Mouse (Mus musculus): ENCODE results near the gene S1pr2. TPM values are rescaled to one million over a fixed set of nuclear protein-coding genes. Genes with fewer than 3 reads are reported as not detected.
"Not testable (repeated sequence)": the region's sequence is repeated elsewhere in the genome, so short reads cannot be mapped to it uniquely, and the experiment has no call there.

S1pr2 gene
- polyA plus RNA-seq, 1 experiment from 2014 or later = 52.9 TPM

DNA sequence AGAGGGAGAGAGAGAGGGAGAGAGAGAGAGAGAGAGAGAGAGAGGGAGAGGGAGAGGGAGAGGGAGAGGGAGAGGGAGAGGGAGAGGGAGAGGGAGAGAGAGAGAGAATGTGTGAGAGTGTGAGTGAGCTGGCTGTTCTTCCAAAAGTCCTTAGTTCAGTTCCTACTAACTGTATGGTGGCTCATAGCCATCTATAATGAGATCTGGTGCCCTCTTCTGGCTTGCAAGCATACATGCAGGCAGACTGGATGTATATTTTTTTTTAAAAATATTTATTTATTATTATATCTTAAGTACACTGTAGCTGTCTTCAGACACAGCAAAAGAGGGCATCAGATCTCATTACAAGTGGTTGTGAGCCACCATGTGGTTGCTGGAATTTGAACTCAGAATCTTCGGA lies 21.8 kb upstream of the S1pr2 start:
- not testable (repeated sequence) for H3K4me3 ChIP-seq (replicated peaks); H3K9me3 ChIP-seq; H3K4me2 ChIP-seq; H3K36me3 ChIP-seq; H3K9ac ChIP-seq (replicated peaks); H3K27ac ChIP-seq; H3K27me3 ChIP-seq; H3K4me1 ChIP-seq (replicated peaks); ATAC-seq (ENCODE audit: insufficient number of reproducible peaks, insufficient read depth, low FRiP score, low TSS enrichment, low read depth)
- 78% methylated on average over 1 of the region's 1 CpGs for WGBS

DNA sequence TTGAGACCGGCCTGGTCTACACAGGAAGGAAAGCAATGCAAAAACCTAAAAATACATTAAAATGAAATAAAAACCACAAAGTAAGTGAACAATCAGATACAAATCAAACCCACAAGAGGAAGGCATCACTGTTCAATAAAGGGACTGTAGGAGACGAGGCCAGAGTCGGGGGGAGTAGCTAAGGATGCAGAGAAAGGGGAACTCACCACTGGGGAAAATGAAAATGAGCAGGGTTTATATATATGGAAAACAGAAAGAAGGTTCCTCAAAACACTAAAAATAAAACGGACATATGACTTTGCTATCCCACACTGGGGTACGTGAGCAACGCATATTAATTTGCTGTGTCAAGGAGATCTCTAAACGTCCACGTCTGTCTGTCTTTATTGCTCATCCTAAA lies 20.5 kb upstream of the S1pr2 start:
- H3K36me3 ChIP-seq = no peaks in the 10 kb centered on the region
- 93% methylated on average over 8 of the region's 8 CpGs for WGBS
- no peak overlapping the region for H3K9ac ChIP-seq (replicated peaks)
- H3K27me3 ChIP-seq = no peaks in the 10 kb centered on the region
- H3K4me1 ChIP-seq (replicated peaks) = no peaks in the 10 kb centered on the region
- H3K27ac ChIP-seq = no peak overlapping the region
- H3K4me3 ChIP-seq (replicated peaks) = no peak overlapping the region
- no peak overlapping the region for H3K4me2 ChIP-seq
- no peak for ATAC-seq (ENCODE audit: insufficient number of reproducible peaks, insufficient read depth, low FRiP score, low TSS enrichment, low read depth)
- no peaks in the 10 kb centered on the region for H3K9me3 ChIP-seq

DNA sequence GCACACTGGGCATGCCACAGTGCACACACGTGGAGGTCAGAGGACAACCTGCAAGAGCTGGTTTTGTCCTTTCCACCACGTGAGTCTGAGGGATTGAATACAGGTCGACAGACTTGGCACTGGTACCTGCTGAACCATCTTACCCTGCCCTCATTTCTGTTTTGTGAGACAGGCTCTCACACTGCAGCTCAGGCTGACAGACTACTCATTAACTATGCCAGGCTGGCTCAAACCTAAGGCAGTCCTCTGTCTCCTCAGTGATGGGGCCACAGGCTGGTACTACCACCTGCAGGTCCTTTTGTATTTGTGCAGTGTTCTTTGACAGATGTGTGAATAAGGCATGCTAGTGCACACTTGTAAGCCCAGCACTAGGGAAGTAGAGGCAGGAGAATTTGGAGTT lies 18.5 kb upstream of the S1pr2 start:
- no peaks in the 10 kb centered on the region for H3K36me3 ChIP-seq
- H3K9me3 ChIP-seq = no peaks in the 10 kb centered on the region
- H3K27me3 ChIP-seq = no peaks in the 10 kb centered on the region
- H3K27ac ChIP-seq = no peak overlapping the region
- no peak for ATAC-seq (ENCODE audit: insufficient number of reproducible peaks, insufficient read depth, low FRiP score, low TSS enrichment, low read depth)
- no peak overlapping the region for H3K9ac ChIP-seq (replicated peaks)
- H3K4me1 ChIP-seq (replicated peaks) = peaks cover 6% of the 10 kb centered on the region
- H3K4me3 ChIP-seq (replicated peaks) = no peak overlapping the region
- no peak overlapping the region for H3K4me2 ChIP-seq
- 77% methylated on average over 3 of the region's 3 CpGs for WGBS

DNA sequence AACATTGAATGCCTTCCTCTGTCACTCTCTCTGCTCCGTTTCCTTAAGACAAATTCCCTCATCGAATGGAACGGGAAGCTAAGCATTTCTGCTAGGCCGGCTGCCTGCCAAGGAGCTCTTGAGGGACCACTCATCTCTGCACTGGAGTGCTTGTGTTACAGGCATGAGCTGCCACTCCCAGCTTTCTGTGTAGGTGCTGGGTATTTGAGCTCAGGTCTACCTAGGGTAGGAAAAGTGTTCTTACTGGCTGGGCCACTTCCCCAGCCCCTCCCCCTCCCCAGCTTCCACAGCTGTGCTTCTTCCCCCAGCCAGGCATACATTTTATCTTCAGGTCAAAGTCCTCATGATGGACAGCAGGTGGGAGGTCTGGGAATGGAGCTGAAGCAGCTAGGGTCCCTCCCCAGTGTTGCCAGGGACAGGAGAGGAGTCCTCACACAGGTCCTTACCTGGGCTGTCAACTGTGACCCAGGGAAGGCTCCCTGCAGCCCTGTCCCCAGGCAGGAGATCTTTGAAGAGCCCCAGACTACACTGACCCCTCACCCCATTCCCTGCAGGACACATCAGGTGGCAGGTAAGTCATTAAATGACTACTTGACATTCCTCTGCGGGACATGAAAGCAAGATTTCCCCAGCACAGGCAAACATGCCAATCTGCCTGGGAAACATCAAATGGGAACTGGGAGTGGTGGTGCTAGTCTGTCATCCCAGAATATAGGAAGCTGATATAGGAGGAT lies 16.8 kb upstream of the S1pr2 start:
- no peaks in the 10 kb centered on the region for H3K9me3 ChIP-seq
- H3K36me3 ChIP-seq = no peaks in the 10 kb centered on the region
- H3K4me2 ChIP-seq = no peak overlapping the region
- ATAC-seq (ENCODE audit: insufficient number of reproducible peaks, insufficient read depth, low FRiP score, low TSS enrichment, low read depth) = no peak
- peaks cover 6% of the 10 kb centered on the region for H3K4me1 ChIP-seq (replicated peaks)
- H3K27me3 ChIP-seq = no peaks in the 10 kb centered on the region
- no peak overlapping the region for H3K4me3 ChIP-seq (replicated peaks)
- no peak overlapping the region for H3K9ac ChIP-seq (replicated peaks)
- H3K27ac ChIP-seq = no peak overlapping the region
- whole genome bisulfite sequencing = 58% methylated on average over 5 of the region's 5 CpGs

DNA sequence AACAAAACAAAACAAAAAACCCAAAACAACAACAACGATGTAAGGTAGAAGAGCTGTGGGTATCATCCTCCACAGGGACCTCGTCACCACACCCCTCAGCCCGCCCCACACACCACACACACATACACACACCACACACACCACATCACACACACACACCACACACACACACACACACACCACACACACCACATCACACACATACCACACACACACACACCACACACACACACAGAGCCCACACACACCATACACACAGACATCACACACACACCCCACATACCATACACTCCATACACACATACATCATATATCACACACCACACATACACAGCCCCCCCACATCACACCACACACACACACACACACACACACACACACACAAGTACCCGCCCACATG lies 15.0 kb upstream of the S1pr2 start:
- Histone ChIP-seq H3K4me2 (no peak overlapping the region), H3K27me3 (no peaks in the 10 kb centered on the region), H3K27ac (no peak overlapping the region), H3K36me3 (no peaks in the 10 kb centered on the region), H3K4me3 (replicated peaks) (no peak overlapping the region), H3K9me3 (no peaks in the 10 kb centered on the region), H3K4me1 (replicated peaks) (peaks cover 14% of the 10 kb centered on the region), H3K9ac (replicated peaks) (no peak overlapping the region)
- no peak for ATAC-seq (ENCODE audit: insufficient number of reproducible peaks, insufficient read depth, low FRiP score, low TSS enrichment, low read depth)
- 100% methylated on average over 4 of the region's 4 CpGs for WGBS

DNA sequence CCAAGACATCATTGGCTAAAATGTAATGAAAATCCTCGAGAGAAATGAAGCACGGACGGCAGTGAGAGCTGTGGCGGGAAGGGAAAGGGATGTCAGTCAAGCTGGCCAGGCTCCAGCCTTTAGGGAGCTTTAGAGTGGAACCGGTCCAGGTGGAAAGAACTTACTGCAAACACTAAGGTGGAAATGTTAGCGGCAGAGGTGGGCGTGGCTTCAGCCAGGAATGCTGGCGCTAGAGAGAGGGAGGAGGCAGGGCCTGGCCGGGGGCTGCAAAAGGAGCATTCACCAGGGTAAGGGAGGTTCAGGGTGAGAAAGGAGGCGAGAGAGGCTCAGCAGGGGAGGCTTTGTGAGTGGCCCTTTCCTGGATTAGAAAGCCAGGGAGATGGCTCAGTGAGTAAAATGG lies 14.3 kb upstream of the S1pr2 start:
- Histone ChIP-seq H3K36me3 (no peaks in the 10 kb centered on the region), H3K9ac (replicated peaks) (0 out of 2 replicates have a peak overlapping the region, but pooled peaks have one; percentile 23), H3K27ac (peak overlapping the region; percentile 74), H3K9me3 (no peaks in the 10 kb centered on the region), H3K4me2 (peak overlapping the region; percentile 39), H3K4me1 (replicated peaks) (peaks cover 14% of the 10 kb centered on the region), H3K27me3 (no peaks in the 10 kb centered on the region), H3K4me3 (replicated peaks) (no peak overlapping the region; the same call in 1 of the 2 replicates)
- peak; percentile 41 for ATAC-seq (ENCODE audit: insufficient number of reproducible peaks, insufficient read depth, low FRiP score, low TSS enrichment, low read depth)
- WGBS = 5% methylated on average over 10 of the region's 10 CpGs

DNA sequence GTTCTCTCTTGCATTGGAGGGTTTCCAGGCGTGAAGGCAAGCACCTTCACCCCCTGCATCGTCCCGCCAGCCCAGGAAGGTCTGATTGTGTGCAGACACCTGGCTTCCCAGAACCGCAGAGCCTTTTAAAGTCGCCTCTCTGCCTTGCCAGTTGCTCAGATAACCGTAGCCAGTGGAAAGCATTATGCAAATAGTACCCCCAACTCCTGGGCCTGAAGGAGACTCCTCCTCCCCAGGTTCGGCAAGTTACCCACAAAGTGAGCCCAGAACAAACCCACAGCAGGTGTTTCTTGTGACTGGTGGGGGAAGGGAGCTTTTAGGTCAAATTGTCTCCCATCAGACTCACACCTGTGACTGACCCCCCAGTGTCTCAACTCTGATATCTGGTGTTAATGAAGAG lies 11.4 kb upstream of the S1pr2 start:
- Histone ChIP-seq H3K4me3 (replicated peaks) (no peak overlapping the region), H3K9ac (replicated peaks) (no peak overlapping the region), H3K27ac (0 out of 2 replicates have a peak overlapping the region, but pooled peaks have one; percentile 12), H3K4me1 (replicated peaks) (peaks cover 19% of the 10 kb centered on the region), H3K27me3 (no peaks in the 10 kb centered on the region), H3K4me2 (no peak overlapping the region), H3K36me3 (no peaks in the 10 kb centered on the region), H3K9me3 (no peaks in the 10 kb centered on the region)
- 16% methylated on average over 7 of the region's 7 CpGs for WGBS
- no peak for ATAC-seq (ENCODE audit: insufficient number of reproducible peaks, insufficient read depth, low FRiP score, low TSS enrichment, low read depth)

DNA sequence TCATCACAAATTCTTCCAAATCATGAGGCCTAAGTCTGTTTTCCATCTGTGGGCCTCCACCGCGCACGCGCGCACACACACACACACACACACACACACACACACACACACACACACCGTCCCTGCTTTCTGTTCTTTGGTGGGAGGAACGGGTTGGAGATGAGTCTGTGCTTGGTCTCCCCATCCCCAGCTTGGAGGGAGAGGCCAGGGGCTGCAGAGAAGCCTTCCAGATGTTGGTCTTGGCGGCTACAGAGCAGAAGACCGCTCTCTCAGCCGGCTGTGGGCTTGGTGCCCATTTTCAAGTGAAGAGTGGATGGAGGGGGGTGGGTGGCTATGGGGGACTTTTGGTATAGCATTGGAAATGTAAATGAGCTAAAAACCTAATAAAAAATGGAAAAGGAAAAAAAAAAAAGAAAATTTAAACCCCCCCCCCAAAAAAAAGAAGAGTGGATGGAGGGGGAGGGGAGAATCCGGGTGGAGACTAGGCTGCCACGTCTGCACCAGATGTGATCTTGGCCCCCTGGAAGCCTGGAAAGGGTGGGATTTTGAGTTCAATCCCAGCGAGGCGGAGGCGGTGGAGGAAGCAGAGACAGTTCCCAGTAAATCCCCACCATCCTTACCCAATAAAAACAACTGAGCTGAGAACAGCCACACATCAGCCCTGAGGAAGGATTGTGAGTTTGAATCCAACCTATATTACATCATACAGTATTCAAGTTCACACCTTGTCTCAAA lies 10.5 kb upstream of the S1pr2 start:
- 60% methylated on average over 15 of the region's 15 CpGs for WGBS
- no peak for ATAC-seq (ENCODE audit: insufficient number of reproducible peaks, insufficient read depth, low FRiP score, low TSS enrichment, low read depth)

DNA sequence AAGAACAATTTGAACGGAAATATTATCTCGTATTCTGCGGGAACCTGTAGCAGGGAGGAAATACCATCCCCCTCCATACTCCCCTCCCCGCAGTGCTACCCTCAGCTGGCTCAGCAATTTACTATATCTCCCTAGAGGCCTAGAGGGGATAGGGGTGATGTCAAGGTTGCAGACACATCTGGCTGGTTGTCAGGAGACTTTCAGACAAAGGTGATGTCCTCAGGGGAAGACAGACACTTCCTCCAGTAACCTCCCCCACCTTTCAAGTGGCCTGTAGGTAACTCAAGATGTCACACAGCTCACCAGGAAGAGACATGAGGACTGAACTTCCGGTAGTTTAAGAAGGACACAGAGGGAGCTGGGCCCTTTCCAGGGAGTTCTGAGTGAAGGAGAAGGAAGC lies 6.6 kb upstream of the S1pr2 start:
- 68% methylated on average over 5 of the region's 5 CpGs for WGBS
- Histone ChIP-seq H3K27me3 (no peaks in the 10 kb centered on the region), H3K4me2 (no peak overlapping the region), H3K4me3 (replicated peaks) (no peak overlapping the region), H3K27ac (no peak overlapping the region), H3K9ac (replicated peaks) (no peak overlapping the region), H3K4me1 (replicated peaks) (peaks cover 15% of the 10 kb centered on the region), H3K36me3 (no peaks in the 10 kb centered on the region), H3K9me3 (no peaks in the 10 kb centered on the region)
- ATAC-seq (ENCODE audit: insufficient number of reproducible peaks, insufficient read depth, low FRiP score, low TSS enrichment, low read depth) = no peak

More for the DNA sequence above, 10.5 kb upstream of the S1pr2 start:
- Histone ChIP-seq H3K27me3 (no peaks in the 10 kb centered on the region), H3K36me3 (no peaks in the 10 kb centered on the region), H3K4me1 (replicated peaks) (peaks cover 21% of the 10 kb centered on the region), H3K4me3 (replicated peaks) (no peak overlapping the region), H3K27ac (no peak overlapping the region), H3K4me2 (no peak overlapping the region), H3K9ac (replicated peaks) (no peak overlapping the region), H3K9me3 (no peaks in the 10 kb centered on the region)

DNA sequence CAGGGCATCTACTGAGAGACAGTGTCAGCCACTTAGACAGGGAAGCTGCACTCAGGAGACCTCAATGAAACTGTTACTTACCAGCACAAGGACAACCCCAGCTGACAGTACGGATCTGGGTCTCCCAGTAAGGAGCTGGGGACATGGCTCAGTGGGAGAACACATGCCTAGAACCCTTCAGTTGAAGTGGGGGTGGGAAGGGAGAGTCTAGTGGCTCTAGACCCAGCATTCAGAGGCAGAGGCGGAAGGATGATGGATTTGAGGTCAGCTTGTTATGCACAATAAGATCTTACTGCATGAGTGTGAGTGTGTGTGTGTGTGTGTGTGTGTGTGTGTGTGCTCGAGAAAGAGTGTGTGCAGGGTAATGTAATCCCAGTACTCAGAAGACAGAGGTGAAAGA lies 5.6 kb upstream of the S1pr2 start:
- H3K27ac ChIP-seq = no peak overlapping the region
- ATAC-seq (ENCODE audit: insufficient number of reproducible peaks, insufficient read depth, low FRiP score, low TSS enrichment, low read depth) = no peak
- H3K4me3 ChIP-seq (replicated peaks) = no peak overlapping the region
- H3K4me1 ChIP-seq (replicated peaks) = peaks cover 12% of the 10 kb centered on the region
- H3K9ac ChIP-seq (replicated peaks) = no peak overlapping the region
- no peaks in the 10 kb centered on the region for H3K36me3 ChIP-seq
- H3K9me3 ChIP-seq = no peaks in the 10 kb centered on the region
- H3K4me2 ChIP-seq = no peak overlapping the region
- no peaks in the 10 kb centered on the region for H3K27me3 ChIP-seq
- 88% methylated on average over 3 of the region's 3 CpGs for WGBS

DNA sequence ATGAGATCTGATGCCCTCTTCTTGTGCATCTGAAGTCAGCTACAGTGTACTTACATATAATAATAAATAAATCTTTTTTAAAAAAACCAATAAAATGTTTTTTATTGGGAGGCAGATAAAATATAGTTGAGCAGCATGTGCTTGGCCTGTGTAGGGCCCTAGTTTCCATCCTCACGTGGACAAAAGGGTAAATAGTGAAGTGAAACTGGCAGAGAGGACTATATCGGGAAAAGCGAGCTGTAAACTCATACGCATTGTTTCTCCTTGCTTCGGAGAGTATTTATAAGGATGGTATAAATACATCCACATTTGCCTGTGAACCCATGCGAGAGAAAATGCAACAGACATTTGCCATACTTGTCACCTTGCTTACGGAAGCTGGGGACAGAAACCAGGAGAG lies 3.2 kb upstream of the S1pr2 start:
- H3K36me3 ChIP-seq = no peaks in the 10 kb centered on the region
- ATAC-seq (ENCODE audit: insufficient number of reproducible peaks, insufficient read depth, low FRiP score, low TSS enrichment, low read depth) = no peak
- no peak overlapping the region for H3K4me2 ChIP-seq
- no peaks in the 10 kb centered on the region for H3K27me3 ChIP-seq
- H3K4me1 ChIP-seq (replicated peaks) = peaks cover 20% of the 10 kb centered on the region
- 86% methylated on average over 7 of the region's 7 CpGs for WGBS
- H3K9ac ChIP-seq (replicated peaks) = no peak overlapping the region
- no peak overlapping the region for H3K4me3 ChIP-seq (replicated peaks)
- no peak overlapping the region for H3K27ac ChIP-seq
- H3K9me3 ChIP-seq = no peaks in the 10 kb centered on the region
